Mouse (Mus musculus): ENCODE measurements around the gene Gm7137. TPM values are rescaled to one million over a fixed set of nuclear protein-coding genes. Genes with fewer than 3 reads are reported as not detected.
"Not testable (repeated sequence)": the region's sequence is repeated elsewhere in the genome, so short reads cannot be mapped to it uniquely, and the experiment has no call there.

Gene Gm7137
- not detected for total RNA-seq (2021)
- long read RNA-seq, experiment 1 = 0 reads
- long read RNA-seq, experiment 2 = 0 reads

GRCm38 (mm10) chr10:77787876-77788275, at the start of gene Gm7137:
Gene Gm7137 (minus strand): TSS chr10:77788200.
- DNase-seq = not testable (repeated sequence)

- no peak for DNase-seq
These were observed 47.6 kb upstream of the Gm7137 start, which contains the start of gene Krtap10-10 for GRCm38 (mm10) chr10:77835647-77836046. Gene Krtap10-10 (plus strand): TSS chr10:77835947.

GRCm38 (mm10) chr10:77826951-77827350, 39.0 kb upstream of the Gm7137 start, which contains the start of gene Krtap10-4:
Gene Krtap10-4 (minus strand): TSS chr10:77827095.
- no peak for DNase-seq

- no peak for DNase-seq
These were observed 31.2 kb upstream of the Gm7137 start for GRCm38 (mm10) chr10:77819203-77819602.

GRCm38 (mm10) chr10:77818523-77818922, 30.5 kb upstream of the Gm7137 start:
- DNase-seq = no peak

- no peak for DNase-seq
These were observed 27.5 kb upstream of the Gm7137 start for GRCm38 (mm10) chr10:77815514-77815913.

- DNase-seq = no peak
These were observed 26.4 kb upstream of the Gm7137 start, which contains the start of gene Gm2696 for GRCm38 (mm10) chr10:77814382-77814781. Gene Gm2696 (plus strand): TSS chr10:77814682.

GRCm38 (mm10) chr10:77811743-77812142, 23.7 kb upstream of the Gm7137 start, which contains the start of gene Gm9507:
Gene Gm9507 (minus strand): TSS chr10:77811843.
- no peak for DNase-seq

- no peak for DNase-seq
These were observed 16.1 kb upstream of the Gm7137 start for GRCm38 (mm10) chr10:77804095-77804494.

GRCm38 (mm10) chr10:77798921-77799508, 11.0 kb upstream of the Gm7137 start, which contains the start of gene Gm19668:
Gene Gm19668 (minus strand): TSS chr10:77799133.
- no peak for DNase-seq

GRCm38 (mm10) chr10:77798164-77798920, 10.3 kb upstream of the Gm7137 start:
- not testable (repeated sequence) for DNase-seq

GRCm38 (mm10) chr10:77797677-77798076, 9.7 kb upstream of the Gm7137 start:
- DNase-seq = no peak

GRCm38 (mm10) chr10:77794976-77795375, 7.0 kb upstream of the Gm7137 start, which contains the start of gene Gm9639:
Gene Gm9639 (minus strand): TSS chr10:77795076.
- no peak for DNase-seq

- no peak for DNase-seq
These were observed 621 bp upstream of the Gm7137 start for GRCm38 (mm10) chr10:77788621-77789020.

GRCm38 (mm10) chr10:77783396-77783795, 4.6 kb downstream of the Gm7137 start:
- not testable (repeated sequence) for DNase-seq

GRCm38 (mm10) chr10:77782442-77782841, 5.6 kb downstream of the Gm7137 start, which contains the start of gene Gm3250:
Gene Gm3250 (minus strand): TSS chr10:77782542.
- not testable (repeated sequence) for DNase-seq

- DNase-seq = not testable (repeated sequence)
These were observed 11.2 kb downstream of the Gm7137 start, which contains the start of gene Gm7138 for GRCm38 (mm10) chr10:77776844-77777243. Gene Gm7138 (minus strand): TSS chr10:77776944.

- not testable (repeated sequence) for DNase-seq
These were observed 15.9 kb downstream of the Gm7137 start for GRCm38 (mm10) chr10:77772142-77772541.

- DNase-seq = not testable (repeated sequence)
These were observed 16.8 kb downstream of the Gm7137 start, which contains the start of gene Gm3238 for GRCm38 (mm10) chr10:77771225-77771624. Gene Gm3238 (minus strand): TSS chr10:77771325.

- DNase-seq = no peak
These were observed 18.3 kb downstream of the Gm7137 start for GRCm38 (mm10) chr10:77769727-77770126.

- not testable (repeated sequence) for DNase-seq
These were observed 28.4 kb downstream of the Gm7137 start, which contains the start of gene Gm3233 for GRCm38 (mm10) chr10:77759582-77759981. Gene Gm3233 (minus strand): TSS chr10:77759682.

- DNase-seq = no peak
These were observed 34.6 kb downstream of the Gm7137 start for GRCm38 (mm10) chr10:77753448-77753847.

GRCm38 (mm10) chr10:77752312-77752711, 35.7 kb downstream of the Gm7137 start:
- DNase-seq = not testable (repeated sequence)

All from gastrocnemius, postnatal 25 days (tissue).